In genomic region chr17:46273803-46274236, GRCm38 (mm10) we compare ENCODE assay signal across 14 mouse cellular contexts. TPM values are rescaled to one million over a fixed set of nuclear protein-coding genes. Genes with fewer than 3 reads are reported as not detected.
A peak's percentile ranks its signal among the peaks of the same experiment; 100 is the strongest.
DNase-seq lines count a peak whose midpoint lies in the region; ATAC-seq and TF ChIP-seq lines count a peak whose summit lies in the region.
"Had no signal": no experiment of that assay in that cellular context is flagged by ENCODE, and none has a peak within 500 bp of the region (broad histone marks: within the 10 kb centered on the region; RNA-seq: fewer than 3 reads in every experiment).

No protein-coding gene starts in this region.

- no peak for TF ChIP-seq CTCF in ES-Bruce4 (IDR thresholded peaks at IDR 0.05; ENCODE audit: low read depth, low read length)

- H3K9ac ChIP-seq in heart, embryonic 15.5 days: no peak overlapping the region
- H3K9ac ChIP-seq in ES-Bruce4 (ENCODE audit: low read depth, poor library complexity, severe bottlenecking): no peak overlapping the region
- no peak overlapping the region for H3K9ac ChIP-seq in limb, embryonic 12.5 days (replicated peaks)
- H3K9ac ChIP-seq: hindbrain, embryonic 12.5 days; midbrain, embryonic 13.5 days had no signal

- H3K4me1 ChIP-seq in heart, embryonic 15.5 days (replicated peaks): peaks cover 53% of the 10 kb centered on the region
- peaks cover 4% of the 10 kb centered on the region for H3K4me1 ChIP-seq in ES-Bruce4 (ENCODE audit: control insufficient read depth, insufficient read depth, low read length)
- H3K4me1 ChIP-seq in limb, embryonic 12.5 days (replicated peaks): peaks cover 28% of the 10 kb centered on the region
- H3K4me1 ChIP-seq: midbrain, embryonic 13.5 days had no signal

- H3K36me3 ChIP-seq in heart, embryonic 15.5 days: peaks cover 22% of the 10 kb centered on the region
- peaks cover 23% of the 10 kb centered on the region for H3K36me3 ChIP-seq in ES-Bruce4 (ENCODE audit: control insufficient read depth, insufficient read depth, low read length, poor library complexity, severe bottlenecking)
- H3K36me3 ChIP-seq in limb, embryonic 12.5 days: peaks cover 85% of the 10 kb centered on the region

- H3K4me3 ChIP-seq in heart, embryonic 15.5 days: no peak overlapping the region
- no peak overlapping the region for H3K4me3 ChIP-seq in ES-Bruce4 (ENCODE audit: low read depth, low read length)
- no peak overlapping the region for H3K4me3 ChIP-seq in limb, embryonic 12.5 days (replicated peaks)
- H3K4me3 ChIP-seq: hindbrain, embryonic 12.5 days; midbrain, embryonic 13.5 days had no signal

- no peak overlapping the region for H3K4me2 ChIP-seq in heart, embryonic 15.5 days
- no peak overlapping the region for H3K4me2 ChIP-seq in limb, embryonic 12.5 days
- H3K4me2 ChIP-seq: hindbrain, embryonic 12.5 days; midbrain, embryonic 13.5 days had no signal

- H3K9me3 ChIP-seq in heart, embryonic 15.5 days (replicated peaks): no peaks in the 10 kb centered on the region
- H3K9me3 ChIP-seq in ES-Bruce4 (replicated peaks; ENCODE audit: control insufficient read depth, insufficient read depth, low read length, poor library complexity, severe bottlenecking): no peaks in the 10 kb centered on the region
- no peaks in the 10 kb centered on the region for H3K9me3 ChIP-seq in limb, embryonic 12.5 days
- H3K9me3 ChIP-seq: hindbrain, embryonic 12.5 days; midbrain, embryonic 13.5 days had no signal

- no peak for TF ChIP-seq EP300 in ES-Bruce4 (IDR thresholded peaks at IDR 0.05; ENCODE audit: insufficient read depth, low read depth, low read length)

- H3K27me3 ChIP-seq in heart, embryonic 15.5 days: no peaks in the 10 kb centered on the region
- H3K27me3 ChIP-seq in ES-Bruce4 (ENCODE audit: control insufficient read depth, insufficient read depth, low read length, poor library complexity, severe bottlenecking): no peaks in the 10 kb centered on the region
- no peaks in the 10 kb centered on the region for H3K27me3 ChIP-seq in limb, embryonic 12.5 days
- H3K27me3 ChIP-seq: hindbrain, embryonic 12.5 days; midbrain, embryonic 13.5 days had no signal

- no peak for DNase-seq in heart, postnatal 25 days (ENCODE audit: low spot score)
- peak; percentile 43 for DNase-seq in adipocyte (ENCODE audit: low spot score)
- no peak for DNase-seq in natural killer cell, adult 2 months (ENCODE audit: low spot score in 2 of 2)
- DNase-seq in kidney, postnatal 36 days: no peak
- DNase-seq in cerebellum, adult 9-11 months: no peak
- DNase-seq: lung, postnatal 14 days; thymus, postnatal 36 days had no signal

- 36% methylated on average over 1 of the region's 1 CpGs for WGBS in heart, embryonic 15.5 days
- 61% methylated on average over 1 of the region's 1 CpGs for WGBS in limb, embryonic 12.5 days

- no peak for ATAC-seq in heart, embryonic 15.5 days (replicated peaks; ENCODE audit: insufficient number of reproducible peaks, insufficient read depth, low FRiP score, low read depth)
- ATAC-seq in limb, embryonic 12.5 days (ENCODE audit: insufficient number of reproducible peaks, insufficient read depth, low FRiP score, low TSS enrichment, low read depth): no peak
- ATAC-seq: midbrain, embryonic 13.5 days had no signal

- TF ChIP-seq POLR2A in ES-Bruce4 (IDR thresholded peaks at IDR 0.05; ENCODE audit: insufficient read depth, low read length): no peak

- intact Hi-C loops in heart, postnatal 25 days (cut with DNase I): loop anchor here (2.0 kb wide), 1 partner anchor 15 kb away; no protein-coding TSS in a partner anchor

- peak overlapping the region; percentile 73 for H3K27ac ChIP-seq in heart, embryonic 15.5 days
- H3K27ac ChIP-seq in ES-Bruce4 (ENCODE audit: insufficient read depth, low read length): peak overlapping the region; percentile 66; the same call in 1 of the 2 replicates
- peak overlapping the region; percentile 24; the same call in 1 of the 2 replicates for H3K27ac ChIP-seq in limb, embryonic 12.5 days
- H3K27ac ChIP-seq: hindbrain, embryonic 12.5 days; kidney, postnatal 0 days; midbrain, embryonic 13.5 days had no signal

RNA-seq across cellular contexts. Expression of gene Tjap1, which starts 9.0 kb away (rescaled TPM):
- polyA plus RNA-seq in heart, embryonic 15.5 days (2015; fragmentation: Nextera tagmentation; extraction: Ambion mirVana): 39.5 and 44.9 TPM in 2 replicates
- 10 to 100 TPM; 37.1 to 40.5 TPM for total RNA-seq in heart, postnatal 25 days (2021)
- 71.5 and 75.2 TPM in 2 replicates for polyA plus RNA-seq in ES-Bruce4 (2011; ENCODE audit: insufficient read depth, insufficient read length, low read depth, missing spikeins)
- polyA plus RNA-seq in limb, embryonic 12.5 days (2016; fragmentation: Nextera tagmentation; extraction: Ambion mirVana): 59.9 and 62.8 TPM in 2 replicates

RNA-seq across cellular contexts. Expression of gene Lrrc73, which starts 20.5 kb away (rescaled TPM):
- polyA plus RNA-seq in heart, embryonic 15.5 days (2015; fragmentation: Nextera tagmentation; extraction: Ambion mirVana): 0.47 and 0.94 TPM in 2 replicates
- under 1 TPM; 0.20 to 0.26 TPM for total RNA-seq in heart, postnatal 25 days (2021)
- 0.57 and 0.68 TPM in 2 replicates for polyA plus RNA-seq in ES-Bruce4 (2011; ENCODE audit: insufficient read depth, insufficient read length, low read depth, missing spikeins)
- polyA plus RNA-seq in limb, embryonic 12.5 days (2016; fragmentation: Nextera tagmentation; extraction: Ambion mirVana): 0.60 and 0.65 TPM in 2 replicates
- total RNA-seq: common myeloid progenitor, adult 5-6 weeks had no signal

RNA-seq across cellular contexts. Expression of gene Dlk2, which starts 23.4 kb away (rescaled TPM):
- polyA plus RNA-seq in heart, embryonic 15.5 days (2015; fragmentation: Nextera tagmentation; extraction: Ambion mirVana): 0.49 and 1.7 TPM in 2 replicates
- under 1 TPM; 0.39 to 0.49 TPM for total RNA-seq in heart, postnatal 25 days (2021)
- polyA plus RNA-seq in ES-Bruce4 (2011; ENCODE audit: insufficient read depth, insufficient read length, low read depth, missing spikeins): 0.91 and 1.3 TPM in 2 replicates
- 3.8 and 4.8 TPM in 2 replicates for polyA plus RNA-seq in limb, embryonic 12.5 days (2016; fragmentation: Nextera tagmentation; extraction: Ambion mirVana)

RNA-seq across cellular contexts. Expression of gene Yipf3, which starts 25.9 kb away (rescaled TPM):
- 72.1 and 97.8 TPM in 2 replicates for polyA plus RNA-seq in heart, embryonic 15.5 days (2015; fragmentation: Nextera tagmentation; extraction: Ambion mirVana)
- 10 to 100 TPM; 81.8 to 82.6 TPM for total RNA-seq in heart, postnatal 25 days (2021)
- polyA plus RNA-seq in ES-Bruce4 (2011; ENCODE audit: insufficient read depth, insufficient read length, low read depth, missing spikeins): 57.0 and 64.0 TPM in 2 replicates
- 65.6 and 73.5 TPM in 2 replicates for polyA plus RNA-seq in limb, embryonic 12.5 days (2016; fragmentation: Nextera tagmentation; extraction: Ambion mirVana)

RNA-seq across cellular contexts. Expression of gene Polr1c, which starts 26.0 kb away (rescaled TPM):
- 36.3 and 51.0 TPM in 2 replicates for polyA plus RNA-seq in heart, embryonic 15.5 days (2015; fragmentation: Nextera tagmentation; extraction: Ambion mirVana)
- 10 to 100 TPM; 20.9 to 26.1 TPM for total RNA-seq in heart, postnatal 25 days (2021)
- 106 and 133 TPM in 2 replicates for polyA plus RNA-seq in ES-Bruce4 (2011; ENCODE audit: insufficient read depth, insufficient read length, low read depth, missing spikeins)
- polyA plus RNA-seq in limb, embryonic 12.5 days (2016; fragmentation: Nextera tagmentation; extraction: Ambion mirVana): 109 and 111 TPM in 2 replicates
